In genomic region chr11:20372616-20373211, GRCm38 (mm10) we compare ENCODE assay signal across 11 mouse cellular contexts. TPM values are rescaled to one million over a fixed set of nuclear protein-coding genes. Genes with fewer than 3 reads are reported as not detected.
DNase-seq lines count a peak whose midpoint lies in the region; ATAC-seq and TF ChIP-seq lines count a peak whose summit lies in the region.
"Had no signal": no experiment of that assay in that cellular context is flagged by ENCODE, and none has a peak within 500 bp of the region (broad histone marks: within the 10 kb centered on the region; RNA-seq: fewer than 3 reads in every experiment).

No protein-coding gene starts in this region.

- H3K9me3 ChIP-seq in hindbrain, postnatal 0 days (ENCODE audit: low read length) = no peaks in the 10 kb centered on the region
- no peaks in the 10 kb centered on the region for H3K9me3 ChIP-seq in hindbrain, embryonic 14.5 days (ENCODE audit: control insufficient read depth, low read length)
- H3K9me3 ChIP-seq in intestine, embryonic 16.5 days (ENCODE audit: control insufficient read depth, low read length) = no peaks in the 10 kb centered on the region
- H3K9me3 ChIP-seq in liver, postnatal 0 days (ENCODE audit: low read length) = no peaks in the 10 kb centered on the region
- H3K9me3 ChIP-seq: forebrain, embryonic 12.5 days had no signal

- TF ChIP-seq CTCF in hindbrain, postnatal 0 days (IDR thresholded peaks at IDR 0.05; ENCODE audit: low read depth) = no peak
- TF ChIP-seq CTCF in cerebellum, adult 2 months (IDR thresholded peaks at IDR 0.05; ENCODE audit: borderline replicate concordance, insufficient read depth, low read depth, low read length) = no peak
- no peak for TF ChIP-seq CTCF in liver, postnatal 0 days (IDR thresholded peaks at IDR 0.05; ENCODE audit: low read depth)

- H3K4me2 ChIP-seq in hindbrain, postnatal 0 days (ENCODE audit: low read depth, low read length) = no peak overlapping the region
- no peak overlapping the region for H3K4me2 ChIP-seq in hindbrain, embryonic 14.5 days (replicated peaks)
- H3K4me2 ChIP-seq in intestine, embryonic 16.5 days (ENCODE audit: low read depth, low read length) = no peak overlapping the region
- H3K4me2 ChIP-seq in liver, postnatal 0 days (ENCODE audit: low read depth, low read length) = no peak overlapping the region
- H3K4me2 ChIP-seq: forebrain, embryonic 12.5 days; liver, embryonic 11.5 days had no signal

- H3K36me3 ChIP-seq in hindbrain, postnatal 0 days (ENCODE audit: insufficient read depth, low read length) = no peaks in the 10 kb centered on the region
- H3K36me3 ChIP-seq in hindbrain, embryonic 14.5 days (replicated peaks; ENCODE audit: control insufficient read depth, insufficient read depth) = no peaks in the 10 kb centered on the region
- H3K36me3 ChIP-seq in intestine, embryonic 16.5 days (ENCODE audit: control insufficient read depth, insufficient read depth, low read length) = no peaks in the 10 kb centered on the region
- H3K36me3 ChIP-seq in liver, postnatal 0 days (replicated peaks; ENCODE audit: insufficient read depth, low read length) = no peaks in the 10 kb centered on the region
- H3K36me3 ChIP-seq: forebrain, embryonic 12.5 days had no signal

- 56% methylated on average over 8 of the region's 8 CpGs for WGBS in hindbrain, postnatal 0 days
- 64% methylated on average over 8 of the region's 8 CpGs for WGBS in hindbrain, embryonic 14.5 days
- WGBS in cerebellum, adult 2 months = 1% methylated on average over 8 of the region's 8 CpGs
- 76% methylated on average over 8 of the region's 8 CpGs for WGBS in intestine, embryonic 16.5 days
- 73% methylated on average over 8 of the region's 8 CpGs for WGBS in liver, postnatal 0 days (ENCODE audit: insufficient replicate concordance)

- no peak for TF ChIP-seq EP300 in liver, postnatal 0 days (IDR thresholded peaks at IDR 0.05; ENCODE audit: low read depth)

- H3K27me3 ChIP-seq in hindbrain, postnatal 0 days (ENCODE audit: insufficient read depth, low read length) = no peaks in the 10 kb centered on the region
- H3K27me3 ChIP-seq in hindbrain, embryonic 14.5 days (ENCODE audit: control insufficient read depth, insufficient read depth, low read length) = no peaks in the 10 kb centered on the region
- no peaks in the 10 kb centered on the region for H3K27me3 ChIP-seq in cerebellum, adult 2 months (ENCODE audit: control insufficient read depth, insufficient read depth, low read length)
- no peaks in the 10 kb centered on the region for H3K27me3 ChIP-seq in intestine, embryonic 16.5 days (replicated peaks; ENCODE audit: control insufficient read depth, insufficient read depth, low read length)
- H3K27me3 ChIP-seq in liver, postnatal 0 days (ENCODE audit: insufficient read depth, low read length) = no peaks in the 10 kb centered on the region
- H3K27me3 ChIP-seq: forebrain, embryonic 12.5 days had no signal

- H3K9ac ChIP-seq in hindbrain, postnatal 0 days (replicated peaks; ENCODE audit: low read length) = no peak overlapping the region; the same call in 1 of the 2 replicates
- H3K9ac ChIP-seq in hindbrain, embryonic 14.5 days = no peak overlapping the region
- H3K9ac ChIP-seq in intestine, embryonic 16.5 days (ENCODE audit: low read depth, low read length) = no peak overlapping the region
- no peak overlapping the region for H3K9ac ChIP-seq in liver, postnatal 0 days (replicated peaks)
- H3K9ac ChIP-seq: forebrain, embryonic 12.5 days had no signal

- no peaks in the 10 kb centered on the region for H3K4me1 ChIP-seq in hindbrain, postnatal 0 days (ENCODE audit: insufficient read depth, low read length)
- H3K4me1 ChIP-seq in hindbrain, embryonic 14.5 days (replicated peaks; ENCODE audit: control insufficient read depth, insufficient read depth, low read length) = no peaks in the 10 kb centered on the region
- H3K4me1 ChIP-seq in cerebellum, adult 2 months (ENCODE audit: control insufficient read depth, insufficient read depth, low read length) = peaks cover 7% of the 10 kb centered on the region; the same call in 1 of the 2 replicates
- H3K4me1 ChIP-seq in intestine, embryonic 16.5 days (ENCODE audit: control insufficient read depth, insufficient read depth, low read length) = no peaks in the 10 kb centered on the region
- no peaks in the 10 kb centered on the region; the same call in 1 of the 2 replicates for H3K4me1 ChIP-seq in liver, postnatal 0 days (ENCODE audit: insufficient read depth)
- H3K4me1 ChIP-seq: forebrain, embryonic 12.5 days had no signal

- 0 out of 2 replicates have a peak overlapping the region, but pooled peaks have one; percentile 32 for H3K27ac ChIP-seq in hindbrain, postnatal 0 days
- H3K27ac ChIP-seq in hindbrain, embryonic 14.5 days = no peak overlapping the region
- no peak overlapping the region for H3K27ac ChIP-seq in cerebellum, adult 2 months (ENCODE audit: insufficient read depth, low read length)
- H3K27ac ChIP-seq in intestine, embryonic 16.5 days (ENCODE audit: low read length) = no peak overlapping the region
- H3K27ac ChIP-seq in liver, postnatal 0 days (ENCODE audit: low read depth) = no peak overlapping the region
- H3K27ac ChIP-seq: forebrain, embryonic 12.5 days; kidney, postnatal 0 days had no signal

- ATAC-seq in hindbrain, postnatal 0 days = peak; percentile 77; the same call in 1 of the 2 replicates
- no peak for ATAC-seq in hindbrain, embryonic 14.5 days (ENCODE audit: low FRiP score)
- no peak for ATAC-seq in intestine, embryonic 16.5 days
- no peak for ATAC-seq in liver, postnatal 0 days

- no peak overlapping the region for H3K4me3 ChIP-seq in hindbrain, postnatal 0 days (ENCODE audit: low read length)
- no peak overlapping the region for H3K4me3 ChIP-seq in hindbrain, embryonic 14.5 days (replicated peaks; ENCODE audit: low read length)
- H3K4me3 ChIP-seq in cerebellum, adult 2 months (replicated peaks; ENCODE audit: insufficient read depth, low read depth, low read length) = no peak overlapping the region
- no peak overlapping the region for H3K4me3 ChIP-seq in intestine, embryonic 16.5 days (ENCODE audit: low read length)
- no peak overlapping the region for H3K4me3 ChIP-seq in liver, postnatal 0 days (ENCODE audit: low read depth, low read length)
- H3K4me3 ChIP-seq: forebrain, embryonic 12.5 days had no signal

- TF ChIP-seq POLR2A in cerebellum, adult 2 months (IDR thresholded peaks at IDR 0.05; ENCODE audit: borderline replicate concordance, insufficient read depth, low read length) = no peak

- peak; percentile 73 for DNase-seq in hindbrain, postnatal 0 days (ENCODE audit: low spot score)
- no peak for DNase-seq in hindbrain, embryonic 14.5 days (ENCODE audit: low spot score)
- DNase-seq in brain, embryonic 18.5 days (ENCODE audit: low read depth, low spot score) = peak; percentile 18
- DNase-seq in cerebellum, adult 2 months = peak; percentile 35 to 44
- peak; percentile 18 for DNase-seq in heart, postnatal 4 days
- no peak for DNase-seq in liver, postnatal 0 days
- DNase-seq in urinary bladder, postnatal 14 days (ENCODE audit: low spot score) = no peak

RNA-seq across cellular contexts. Expression of gene Slc1a4, which starts 40.2 kb away (rescaled TPM):
- total RNA-seq in hindbrain, postnatal 0 days (2014; rRNA removed) = 199 and 217 TPM in 2 replicates
- 70.5 and 71.4 TPM in 2 replicates for polyA plus RNA-seq in hindbrain, postnatal 0 days (2015; fragmentation: Nextera tagmentation; extraction: Ambion mirVana)
- 70.8 and 81.9 TPM in 2 replicates for polyA plus RNA-seq in hindbrain, embryonic 14.5 days (2014; fragmentation: Nextera tagmentation; extraction: Ambion mirVana)
- 15.9 and 18.6 TPM in 2 replicates for polyA plus RNA-seq in cerebellum, adult 2 months (2012; rRNA removed)
- total RNA-seq in heart, postnatal 4 days (2021) = 1 to 10 TPM; 5.3 to 5.6 TPM
- polyA plus RNA-seq in intestine, embryonic 16.5 days (2015; fragmentation: Nextera tagmentation; extraction: Ambion mirVana) = 11.2 and 11.9 TPM in 2 replicates
- 6.7 and 8.2 TPM in 2 replicates for polyA plus RNA-seq in liver, postnatal 0 days (2015; fragmentation: Nextera tagmentation; extraction: Ambion mirVana)

Comparison
In these comparisons a context has a peak if more than half of its experiments do, and no peak if none do; other contexts are left out.
1. DNase-seq: peak in hindbrain, postnatal 0 days (single experiment), brain, embryonic 18.5 days (single experiment), cerebellum, adult 2 months (2 of 2) and heart, postnatal 4 days (single experiment); none in hindbrain, embryonic 14.5 days (single experiment), liver, postnatal 0 days (single experiment) and urinary bladder, postnatal 14 days (single experiment).